ENCODE assay signal across 8 mouse cellular contexts in genomic region chr13:103211501-103211941, GRCm38 (mm10).
DNase-seq lines count a peak whose midpoint lies in the region; TF ChIP-seq lines count a peak whose summit lies in the region.

No protein-coding gene starts in this region.

- 44% methylated on average over 11 of the region's 11 CpGs for WGBS in lung, adult 2 months
- WGBS in kidney, adult 2 months, result 51% methylated on average over 11 of the region's 11 CpGs
- 84% methylated on average over 11 of the region's 11 CpGs for WGBS in forebrain, embryonic 10.5 days
- 84% methylated on average over 11 of the region's 11 CpGs for WGBS in hindbrain, embryonic 10.5 days

- H3K4me3 ChIP-seq in lung, adult 2 months (replicated peaks; ENCODE audit: extremely low read depth, low read depth, low read length), result no peak overlapping the region
- peak overlapping the region; percentile 38 for H3K4me3 ChIP-seq in gastrocnemius, adult 2 months
- H3K4me3 ChIP-seq in kidney, adult 2 months (ENCODE audit: insufficient read depth, low read depth, low read length), result no peak overlapping the region
- no peak overlapping the region for H3K4me3 ChIP-seq in forebrain, embryonic 10.5 days
- H3K4me3 ChIP-seq in hindbrain, embryonic 10.5 days, result no peak overlapping the region

- no peak for TF ChIP-seq POLR2A in lung, adult 2 months (IDR thresholded peaks at IDR 0.05; ENCODE audit: borderline replicate concordance, extremely low read depth, low read depth, low read length)
- TF ChIP-seq POLR2A in kidney, adult 2 months (IDR thresholded peaks at IDR 0.05; ENCODE audit: low read depth, low read length), result no peak

- H3K27me3 ChIP-seq in kidney, adult 2 months (replicated peaks; ENCODE audit: control insufficient read depth, insufficient read depth, low read length), result no peaks in the 10 kb centered on the region
- no peaks in the 10 kb centered on the region for H3K27me3 ChIP-seq in forebrain, embryonic 10.5 days (ENCODE audit: poor library complexity, severe bottlenecking)
- H3K27me3 ChIP-seq in hindbrain, embryonic 10.5 days (ENCODE audit: insufficient read depth, poor library complexity, severe bottlenecking), result no peaks in the 10 kb centered on the region

- peak; percentile 11 to 12 for DNase-seq in lung, adult 18-20 months
- DNase-seq in lung, adult 2 months, result no peak
- peak; percentile 85 for DNase-seq in gastrocnemius, adult 2 months
- DNase-seq in kidney, adult 2 months, result peak; percentile 48
- peak; percentile 8 to 33 for DNase-seq in lung, postnatal 4 days
- DNase-seq in spleen, postnatal 36 days (ENCODE audit: low spot score in 2 of 2), result no peak
- no peak for DNase-seq in forebrain, embryonic 10.5 days (ENCODE audit: extremely low spot score, low spot score)
- DNase-seq in hindbrain, embryonic 10.5 days (ENCODE audit: low spot score), result no peak

- no peaks in the 10 kb centered on the region for H3K36me3 ChIP-seq in kidney, adult 2 months (ENCODE audit: control insufficient read depth, insufficient read depth, low read length)
- H3K36me3 ChIP-seq in forebrain, embryonic 10.5 days (replicated peaks), result no peaks in the 10 kb centered on the region
- no peaks in the 10 kb centered on the region for H3K36me3 ChIP-seq in hindbrain, embryonic 10.5 days

- peak overlapping the region; percentile 67 for H3K27ac ChIP-seq in gastrocnemius, adult 2 months
- peak overlapping the region; percentile 10; the same call in 1 of the 2 replicates for H3K27ac ChIP-seq in kidney, adult 2 months (ENCODE audit: insufficient read depth, low read depth, low read length)
- no peak overlapping the region for H3K27ac ChIP-seq in forebrain, embryonic 10.5 days
- no peak overlapping the region for H3K27ac ChIP-seq in hindbrain, embryonic 10.5 days

- TF ChIP-seq CTCF in lung, adult 2 months (IDR thresholded peaks at IDR 0.05; ENCODE audit: insufficient read depth, low read length), result no peak
- TF ChIP-seq CTCF in gastrocnemius, adult 2 months (IDR thresholded peaks at IDR 0.05), result no peak
- TF ChIP-seq CTCF in kidney, adult 2 months (conservative IDR thresholded peaks at IDR 0.05; ENCODE audit: insufficient read depth, insufficient read length, low read depth, low read length), result no peak

- no peaks in the 10 kb centered on the region for H3K9me3 ChIP-seq in forebrain, embryonic 10.5 days
- H3K9me3 ChIP-seq in hindbrain, embryonic 10.5 days, result no peaks in the 10 kb centered on the region

- no peaks in the 10 kb centered on the region; the same call in 1 of the 2 replicates for H3K4me1 ChIP-seq in lung, adult 2 months (ENCODE audit: control insufficient read depth, insufficient read depth, low read length)
- no peaks in the 10 kb centered on the region; the same call in 1 of the 2 replicates for H3K4me1 ChIP-seq in kidney, adult 2 months (ENCODE audit: control insufficient read depth, insufficient read depth, low read length)
- peaks cover 3% of the 10 kb centered on the region; the same call in 1 of the 2 replicates for H3K4me1 ChIP-seq in forebrain, embryonic 10.5 days
- H3K4me1 ChIP-seq in hindbrain, embryonic 10.5 days (replicated peaks), result peaks cover 3% of the 10 kb centered on the region

- intact Hi-C loops in gastrocnemius, adult 2 months (cut with DNase I), result no loop called here

Comparison
In these comparisons a context has a peak if more than half of its experiments do, and no peak if none do; other contexts are left out.
1. DNase-seq: peak in lung, adult 18-20 months (2 of 2), gastrocnemius, adult 2 months (single experiment), kidney, adult 2 months (single experiment) and lung, postnatal 4 days (2 of 2); none in lung, adult 2 months (single experiment), spleen, postnatal 36 days (0 of 2), forebrain, embryonic 10.5 days (single experiment) and hindbrain, embryonic 10.5 days (single experiment).
2. H3K27ac ChIP-seq: peak in gastrocnemius, adult 2 months (single experiment) and kidney, adult 2 months (single experiment); none in forebrain, embryonic 10.5 days (single experiment) and hindbrain, embryonic 10.5 days (single experiment).